Mouse (Mus musculus) erythroblast, embryonic 14.5 days (primary cell): ENCODE measurements at regions not wholly inside any gene's neighbourhood (a gene's known extent, or its start where the extent isn't known, plus 50 kb on each side); places are given as distances from the start of the nearest gene placed in this dataset.

ENCODE experiments used
- GATA1 ChIP-seq: IDR thresholded peaks from 2 replicates; pipeline ENCODE4 v1.6.1; 2012; ENCODE audit warnings: low read length, inconsistent platforms, mixed read lengths
- TAL1 ChIP-seq: IDR thresholded peaks from 3 replicates; pipeline ENCODE4 v1.6.1; 2012; ENCODE audit warnings: low read length, inconsistent platforms, mixed read lengths

DNA sequence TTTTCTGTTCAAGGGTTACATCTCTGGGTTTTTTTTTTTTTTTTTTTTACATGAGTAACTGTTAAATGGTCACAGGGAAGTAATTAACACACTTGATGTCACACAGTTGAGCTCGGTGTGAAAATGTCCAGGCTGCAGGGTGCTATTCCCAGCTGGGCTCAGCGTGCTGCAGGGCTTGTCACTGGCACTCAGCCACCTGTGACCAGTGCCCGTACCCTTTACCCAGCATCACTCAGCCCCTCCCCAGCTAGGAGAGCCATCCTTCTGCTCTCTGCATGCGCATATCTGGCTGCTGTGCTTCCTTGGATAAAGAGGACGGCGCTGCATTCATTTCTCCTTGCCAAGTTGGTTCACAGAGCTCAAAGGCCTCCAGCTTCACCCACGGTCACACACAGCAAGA lies 66.7 kb upstream of the Zdhhc25 start:
- no peak for TF ChIP-seq GATA1
- TF ChIP-seq TAL1, result no peak
